ENCODE assay signal across 8 mouse cellular contexts in the genomic region with DNA sequence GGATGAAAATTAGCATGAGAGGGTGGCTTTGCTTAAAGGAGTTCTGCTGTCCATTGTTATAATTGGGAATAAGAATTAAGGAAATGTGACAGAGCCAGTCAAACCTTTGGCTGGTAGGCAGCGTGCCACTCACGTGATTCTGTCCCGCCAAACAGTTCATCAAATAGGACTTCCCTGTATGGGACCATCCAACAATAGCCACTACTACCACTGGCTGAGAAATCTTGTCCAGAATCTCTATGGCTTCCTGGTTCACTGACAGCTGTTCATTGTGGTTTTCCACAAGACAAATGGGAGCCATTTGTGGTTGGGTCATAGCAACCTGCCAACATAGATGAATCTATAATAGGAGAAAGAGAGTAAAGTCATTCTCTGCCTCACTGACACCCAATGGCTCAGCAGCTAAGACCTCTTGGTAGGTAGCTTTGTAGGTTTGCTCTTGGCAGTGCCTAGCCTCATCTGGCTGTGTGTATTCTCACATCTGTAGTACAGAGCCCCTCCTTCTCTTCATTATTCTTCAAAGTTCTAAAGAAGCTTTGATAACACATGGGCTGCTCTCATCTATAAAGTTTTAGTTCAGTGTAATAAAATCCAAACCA. TPM values are rescaled to one million over a fixed set of nuclear protein-coding genes. Genes with fewer than 3 reads are reported as not detected.
DNase-seq lines count a peak whose midpoint lies in the region; ATAC-seq lines count a peak whose summit lies in the region.
"Had no signal": no experiment of that assay in that cellular context is flagged by ENCODE, and none has a peak within 500 bp of the region (broad histone marks: within the 10 kb centered on the region; RNA-seq: fewer than 3 reads in every experiment).

No protein-coding gene starts in this region.

- ATAC-seq in common myeloid progenitor, adult 5-6 weeks (replicated peaks; ENCODE audit: low read depth, poor library complexity, severe bottlenecking) = peak; percentile 61
- ATAC-seq in hematopoietic stem cell, adult 5-6 weeks (replicated peaks in 1 of 2; ENCODE audit: insufficient read depth in 1 of 2, low FRiP score in 2 of 2, low TSS enrichment in 1 of 2, low read depth in 1 of 2, poor library complexity in 2 of 2, severe bottlenecking in 2 of 2) = peak; percentile 57 to 63

- DNase-seq in 416B (ENCODE audit: low read depth) = peak; percentile 57
- peak; percentile 70 for DNase-seq in Muller cell, postnatal 12 days (ENCODE audit: inconsistent ontology term)
- DNase-seq in lung, adult 18-20 months = peak; percentile 16 to 35
- DNase-seq in lung, postnatal 36 days = peak; percentile 51
- DNase-seq in retina, postnatal 1 day = peak; percentile 6

RNA-seq across cellular contexts. Expression of gene Gbp9, which starts 2.5 kb away (rescaled TPM):
- total RNA-seq in common myeloid progenitor, adult 5-6 weeks (2017) = 0.39 and 0.41 TPM in 2 replicates
- total RNA-seq in hematopoietic stem cell, adult 5-6 weeks (2017) = 2.0 and 7.4 TPM in 2 replicates

RNA-seq across cellular contexts. Expression of gene Gbp8, which starts 2.5 kb away (rescaled TPM):
- 0.91 TPM in 1 of 2 replicates, not detected in the other for total RNA-seq in common myeloid progenitor, adult 5-6 weeks (2017)
- total RNA-seq in hematopoietic stem cell, adult 5-6 weeks (2017) = 6.6 and 9.1 TPM in 2 replicates
- total RNA-seq: gastrocnemius, postnatal 14 days had no signal

RNA-seq across cellular contexts. Expression of gene Gbp4, which starts 2.6 kb away (rescaled TPM):
- total RNA-seq in common myeloid progenitor, adult 5-6 weeks (2017) = not detected in 2 replicates
- total RNA-seq in hematopoietic stem cell, adult 5-6 weeks (2017) = 1.2 and 4.2 TPM in 2 replicates

Comparison
In these comparisons a context has a peak if more than half of its experiments do, and no peak if none do; other contexts are left out.
1. Peak in every context shown above with its lines: DNase-seq and ATAC-seq.
2. DNase-seq: peak in every context shown above with its lines; median percentile 70 in Muller cell, postnatal 12 days; 57 in 416B; 51 in lung, postnatal 36 days; 26 in lung, adult 18-20 months; 6 in retina, postnatal 1 day.